Mouse (Mus musculus) embryonic facial prominence, embryonic 10.5 days (tissue): ENCODE data around the gene Arid4a. TPM values are rescaled to one million over a fixed set of nuclear protein-coding genes. Genes with fewer than 3 reads are reported as not detected.
"Not testable (repeated sequence)": the region's sequence is repeated elsewhere in the genome, so short reads cannot be mapped to it uniquely, and the experiment has no call there.

Source experiments
- DNase-seq: peaks from one replicate; pipeline ENCODE4 v3.0.0-alpha.2; 2017; ENCODE audit warnings: low spot score
- H3K27ac ChIP-seq: fragments of 300-500 bp; sonication (generic); replicated peaks from 2 replicates; pipeline ENCODE4 v1.5.1; 2016; ENCODE audit warnings: mild to moderate bottlenecking
- H3K27me3 ChIP-seq: fragments of 300-500 bp; sonication (generic); replicated peaks from 2 replicates; pipeline ENCODE4 v1.6.1; 2016; ENCODE audit warnings: low read depth, mild to moderate bottlenecking; ENCODE audit not compliant: poor library complexity, severe bottlenecking
- H3K36me3 ChIP-seq: fragments of 300-500 bp; sonication (generic); replicated peaks from 2 replicates; pipeline ENCODE4 v1.6.1; 2016; ENCODE audit warnings: mild to moderate bottlenecking, moderate library complexity
- H3K4me1 ChIP-seq: fragments of 300-500 bp; sonication (generic); 2 replicates; pipeline ENCODE4 v1.6.1; 2016
- H3K4me3 ChIP-seq: fragments of 300-500 bp; sonication (generic); 2 replicates; pipeline ENCODE4 v1.5.1; 2016; ENCODE audit warnings: mild to moderate bottlenecking, moderate library complexity
- H3K9me3 ChIP-seq: fragments of 300-500 bp; sonication (generic); 2 replicates; pipeline ENCODE4 v1.6.1; 2016; ENCODE audit warnings: mild to moderate bottlenecking
- WGBS: fragments of 180-500 bp; shearing (Covaris S2); methylation state at CpG from one replicate; pipeline ENCODE4 v1.1.7; 2016; 5-methylcytosine and 5-hydroxymethylcytosine counted together
- polyA plus RNA-seq: library from polyadenylated mRNA; unstranded; fragments of >200 nt; fragmentation: Nextera tagmentation; extraction: Ambion mirVana; gene quantifications from 2 replicates; pipeline ENCODE4 v1.2.1, GENCODE M21; 2016

Gene Arid4a
- polyA plus RNA-seq, 1 experiment from 2014 or later: 26.6 TPM

GRCm38 (mm10) chr12:71104275-71104674, 88.5 kb downstream of the Arid4a start:
- DNase-seq, H3K36me3 ChIP-seq, H3K27me3 ChIP-seq, H3K27ac ChIP-seq, H3K4me1 ChIP-seq, H3K4me3 ChIP-seq, H3K9me3 ChIP-seq: not testable (repeated sequence)
- 86% methylated on average over 4 of the region's 4 CpGs for WGBS

- Histone ChIP-seq H3K4me3 (no peak overlapping the region), H3K4me1 (peaks cover 6% of the 10 kb centered on the region), H3K36me3 (no peaks in the 10 kb centered on the region), H3K27ac (no peak overlapping the region), H3K27me3 (peaks cover 14% of the 10 kb centered on the region), H3K9me3 (no peaks in the 10 kb centered on the region)
- 83% methylated on average over 6 of the region's 6 CpGs for WGBS
- no peak for DNase-seq
Measured at GRCm38 (mm10) chr12:71107216-71107771, 91.5 kb downstream of the Arid4a start.

- peak within 1 kb of the TSS; percentile 52 for H3K4me3 ChIP-seq
- DNase-seq: peak; percentile 67
- no peaks in the 10 kb centered on the region for H3K36me3 ChIP-seq
- peaks cover 17% of the 10 kb centered on the region for H3K4me1 ChIP-seq
- peaks cover 14% of the 10 kb centered on the region for H3K27me3 ChIP-seq
- H3K9me3 ChIP-seq: no peaks in the 10 kb centered on the region
- peak within 1 kb of the TSS; percentile 30; the same call in 1 of the 2 replicates for H3K27ac ChIP-seq
- WGBS: 10% methylated on average over 33 of the region's 33 CpGs
Measured at GRCm38 (mm10) chr12:71111331-71111730, 95.5 kb downstream of the Arid4a start, which contains the start of gene Tomm20l. Gene Tomm20l, plus strand, starts transcription at chr12:71111428.

- Histone ChIP-seq H3K27me3 (peaks cover 14% of the 10 kb centered on the region), H3K4me3 (no peak overlapping the region), H3K4me1 (peaks cover 17% of the 10 kb centered on the region), H3K36me3 (no peaks in the 10 kb centered on the region), H3K9me3 (no peaks in the 10 kb centered on the region), H3K27ac (no peak overlapping the region)
- WGBS: 89% methylated on average over 10 of the region's 10 CpGs
- no peak for DNase-seq
Measured at GRCm38 (mm10) chr12:71113074-71113473, 97.3 kb downstream of the Arid4a start.

- Histone ChIP-seq H3K4me3 (no peak overlapping the region), H3K27ac (no peak overlapping the region), H3K27me3 (peaks cover 14% of the 10 kb centered on the region), H3K4me1 (peaks cover 17% of the 10 kb centered on the region), H3K9me3 (no peaks in the 10 kb centered on the region), H3K36me3 (no peaks in the 10 kb centered on the region)
- peak; percentile 52 for DNase-seq
- 30% methylated on average over 12 of the region's 12 CpGs for WGBS
Measured at GRCm38 (mm10) chr12:71113675-71114288, 98.0 kb downstream of the Arid4a start.

GRCm38 (mm10) chr12:71116411-71116810, 100.6 kb downstream of the Arid4a start:
- H3K36me3 ChIP-seq: no peaks in the 10 kb centered on the region; the same call in 1 of the 2 replicates
- DNase-seq: no peak
- H3K4me1 ChIP-seq: peaks cover 14% of the 10 kb centered on the region
- H3K27ac ChIP-seq: no peak overlapping the region
- H3K27me3 ChIP-seq: peaks cover 4% of the 10 kb centered on the region; the same call in 1 of the 2 replicates
- H3K4me3 ChIP-seq: no peak overlapping the region
- H3K9me3 ChIP-seq: no peaks in the 10 kb centered on the region
- 81% methylated on average over 5 of the region's 5 CpGs for WGBS

- Histone ChIP-seq H3K9me3 (no peaks in the 10 kb centered on the region), H3K4me1 (no peaks in the 10 kb centered on the region), H3K27ac (no peak overlapping the region), H3K4me3 (no peak overlapping the region), H3K27me3 (no peaks in the 10 kb centered on the region), H3K36me3 (peaks cover 54% of the 10 kb centered on the region)
- WGBS: 91% methylated on average over 10 of the region's 10 CpGs
- DNase-seq: no peak
Measured at GRCm38 (mm10) chr12:71122731-71123130, 106.9 kb downstream of the Arid4a start.

GRCm38 (mm10) chr12:71123286-71123685, 107.5 kb downstream of the Arid4a start:
- Histone ChIP-seq H3K9me3 (no peaks in the 10 kb centered on the region), H3K27ac (no peak overlapping the region), H3K4me3 (no peak overlapping the region), H3K4me1 (no peaks in the 10 kb centered on the region), H3K27me3 (no peaks in the 10 kb centered on the region), H3K36me3 (peaks cover 59% of the 10 kb centered on the region)
- no peak for DNase-seq
- WGBS: 90% methylated on average over 9 of the region's 9 CpGs

GRCm38 (mm10) chr12:71135581-71135980, 119.8 kb downstream of the Arid4a start:
- peaks cover 49% of the 10 kb centered on the region for H3K36me3 ChIP-seq
- WGBS: 31% methylated on average over 5 of the region's 5 CpGs
- no peaks in the 10 kb centered on the region for H3K27me3 ChIP-seq

GRCm38 (mm10) chr12:71136130-71136973, 120.6 kb downstream of the Arid4a start, which contains the start of the genes Timm9 and 2700049A03Rik:
Gene Timm9, minus strand, starts transcription at chr12:71136684.
Gene 2700049A03Rik, plus strand, starts transcription at chr12:71136848.
- peak; percentile 84 for DNase-seq
- Histone ChIP-seq H3K9me3 (no peaks in the 10 kb centered on the region), H3K36me3 (peaks cover 49% of the 10 kb centered on the region), H3K4me1 (peaks cover 28% of the 10 kb centered on the region), H3K27me3 (no peaks in the 10 kb centered on the region), H3K4me3 (peak within 1 kb of the TSS; percentile 81), H3K27ac (peak within 1 kb of the TSS; percentile 92)
- under 1% methylated on average over 52 of the region's 52 CpGs for WGBS

More at GRCm38 (mm10) chr12:71135581-71135980, 119.8 kb downstream of the Arid4a start:
- DNase-seq: no peak
- peak overlapping the region; percentile 81 for H3K4me3 ChIP-seq
- H3K27ac ChIP-seq: no peak overlapping the region
- H3K9me3 ChIP-seq: no peaks in the 10 kb centered on the region
- peaks cover 28% of the 10 kb centered on the region for H3K4me1 ChIP-seq

- H3K4me3 ChIP-seq: peak overlapping the region; percentile 81
- no peaks in the 10 kb centered on the region for H3K27me3 ChIP-seq
- WGBS: under 1% methylated on average over 30 of the region's 30 CpGs
- H3K27ac ChIP-seq: peak overlapping the region; percentile 92
- H3K4me1 ChIP-seq: peaks cover 28% of the 10 kb centered on the region
- DNase-seq: peak; percentile 93
- H3K9me3 ChIP-seq: no peaks in the 10 kb centered on the region
- H3K36me3 ChIP-seq: peaks cover 49% of the 10 kb centered on the region
Measured at GRCm38 (mm10) chr12:71136974-71137491, 121.2 kb downstream of the Arid4a start.

- Histone ChIP-seq H3K27me3 (no peaks in the 10 kb centered on the region), H3K4me1 (peaks cover 28% of the 10 kb centered on the region), H3K4me3 (peak overlapping the region; percentile 81), H3K9me3 (no peaks in the 10 kb centered on the region), H3K36me3 (peaks cover 49% of the 10 kb centered on the region), H3K27ac (peak overlapping the region; percentile 92)
- 12% methylated on average over 11 of the region's 11 CpGs for WGBS
- no peak for DNase-seq
Measured at GRCm38 (mm10) chr12:71137686-71138085, 121.9 kb downstream of the Arid4a start.
